25 mouse cellular contexts compared by ENCODE assay signal in genomic region chr10:52387192-52387591, GRCm38 (mm10). TPM values are rescaled to one million over a fixed set of nuclear protein-coding genes. Genes with fewer than 3 reads are reported as not detected.
"Had no signal": no experiment of that assay in that cellular context is flagged by ENCODE, and none has a peak within 500 bp of the region (broad histone marks: within the 10 kb centered on the region; RNA-seq: fewer than 3 reads in every experiment).

No protein-coding gene starts in this region.

- H3K9ac ChIP-seq: neural tube, embryonic 13.5 days; neural tube, embryonic 15.5 days; stomach, embryonic 15.5 days had no signal

- H3K4me1 ChIP-seq: stomach, embryonic 15.5 days had no signal

- H3K27me3 ChIP-seq: neural tube, embryonic 13.5 days; neural tube, embryonic 15.5 days; stomach, embryonic 15.5 days had no signal

- H3K4me3 ChIP-seq: neural tube, embryonic 13.5 days; neural tube, embryonic 15.5 days; stomach, embryonic 15.5 days had no signal

- H3K27ac ChIP-seq: neural tube, embryonic 13.5 days; neural tube, embryonic 15.5 days; stomach, embryonic 15.5 days; stomach, postnatal 0 days had no signal

- H3K36me3 ChIP-seq: neural tube, embryonic 13.5 days; neural tube, embryonic 15.5 days; stomach, embryonic 15.5 days had no signal

- H3K9me3 ChIP-seq: neural tube, embryonic 13.5 days; neural tube, embryonic 15.5 days; stomach, embryonic 15.5 days had no signal

- DNase-seq: retina, postnatal 1 day; right cerebral cortex, adult 18-20 months; right cerebral cortex, postnatal 14 days; right cerebral cortex, postnatal 25 days; right cerebral cortex, postnatal 4 days; spleen, adult 18-20 months; thymus, adult 18-20 months; thymus, adult 2 months; thymus, postnatal 14 days; thymus, postnatal 25 days; thymus, postnatal 36 days; thymus, postnatal 4 days had no signal

RNA-seq across cellular contexts. Expression of gene Nepn, which starts 1.6 kb away (rescaled TPM):
- total RNA-seq: neutrophil, adult 5-6 weeks had no signal
- polyA plus RNA-seq: neural tube, embryonic 13.5 days; neural tube, embryonic 14.5 days; small intestine, adult 2 months; spleen, adult 2 months; testis, adult 2 months had no signal

RNA-seq across cellular contexts. Expression of gene Gm26741, which starts 28.6 kb away (rescaled TPM):
- total RNA-seq: neutrophil, adult 5-6 weeks had no signal
- polyA plus RNA-seq: neural tube, embryonic 13.5 days; neural tube, embryonic 14.5 days; neural tube, embryonic 15.5 days; small intestine, adult 2 months; spleen, adult 2 months; stomach, embryonic 14.5 days; stomach, embryonic 15.5 days; stomach, embryonic 16.5 days; stomach, postnatal 0 days; testis, adult 2 months; thymus, adult 2 months; thymus, postnatal 0 days; urinary bladder, adult 2 months had no signal
